Mouse (Mus musculus): Measurements from ENCODE around the gene Ndel1.

The Ndel1 gene

DNA sequence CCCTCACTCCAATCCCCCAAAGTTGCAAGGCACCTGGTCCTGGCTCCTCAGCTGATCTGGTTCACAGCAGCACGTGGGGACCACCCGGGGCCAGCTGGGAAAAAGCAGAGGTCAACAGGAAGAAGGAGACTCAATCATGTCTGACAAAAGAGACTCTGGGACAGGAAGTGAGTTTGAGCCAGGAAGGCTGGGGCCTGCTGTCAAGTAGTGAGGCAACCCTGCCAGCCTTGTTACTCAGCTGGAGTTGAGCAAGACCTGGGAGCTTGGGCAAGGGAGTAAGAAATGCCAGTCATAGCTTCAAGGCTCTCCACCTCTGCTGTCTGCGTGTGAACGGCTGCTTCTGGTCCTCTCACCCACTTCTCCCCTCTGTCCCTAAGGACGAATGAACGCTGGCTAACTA is at the start of gene Ndel1:
Gene Ndel1 (minus strand): TSS at position 111 of the 400 bp plus-strand sequence.
- no peak for DNase-seq (ENCODE audit: low spot score)

DNA sequence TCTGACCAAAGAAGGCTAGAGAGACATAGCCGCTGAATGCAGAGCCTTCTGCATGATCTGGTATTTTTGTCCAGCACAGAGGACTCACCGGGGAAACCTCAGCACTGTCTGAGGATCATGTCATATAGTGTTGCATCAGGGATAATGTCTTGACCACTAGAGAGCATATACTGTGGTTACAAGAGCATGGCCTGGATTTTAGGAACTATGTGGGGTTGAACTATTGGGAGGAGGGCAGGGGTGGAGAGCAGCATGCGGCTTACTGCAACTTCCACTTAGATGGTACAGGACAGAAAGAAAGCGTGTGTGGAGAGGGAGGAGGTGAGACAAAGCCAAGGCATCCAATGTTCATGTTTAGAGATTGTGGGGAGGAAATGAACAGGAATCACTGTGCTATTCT is 42.9 kb upstream of the Ndel1 start:
- no peak for DNase-seq (ENCODE audit: low spot score)

- DNase-seq (ENCODE audit: low spot score), result no peak
Measured at GRCm38 (mm10) chr11:68911531-68912177, 40.0 kb upstream of the Ndel1 start.

DNA sequence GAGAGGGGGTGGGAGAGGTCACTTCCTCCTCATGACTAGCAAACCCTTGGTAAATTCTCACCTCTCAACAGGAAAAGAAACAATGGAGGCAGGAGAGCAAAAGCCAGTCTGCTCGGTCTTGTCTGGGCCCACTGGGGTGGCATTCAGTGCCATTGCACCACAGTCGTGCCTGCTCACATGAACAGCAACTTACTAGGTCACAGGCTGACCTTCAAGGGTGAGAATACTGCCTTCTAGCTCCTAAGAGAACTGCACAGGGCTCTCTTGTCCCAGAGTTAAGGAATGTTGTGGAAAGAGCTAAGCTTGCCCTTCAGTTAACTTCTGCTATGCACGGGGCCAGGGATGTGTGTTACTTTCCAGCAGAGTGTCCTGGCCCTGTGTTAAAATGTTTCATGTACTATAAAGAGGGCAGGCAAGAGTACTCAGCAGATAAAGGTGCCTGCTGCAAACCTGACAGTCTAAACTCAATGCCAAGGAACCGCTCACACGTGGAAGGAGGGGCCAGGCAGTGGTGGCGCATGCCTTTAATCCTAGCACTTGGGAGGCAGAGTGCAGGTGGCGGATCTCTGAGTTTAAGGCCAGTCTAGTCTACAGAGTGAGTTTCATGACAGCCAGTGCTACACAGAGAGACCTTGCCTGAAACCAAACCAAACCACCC is 37.3 kb upstream of the Ndel1 start:
- no peak for DNase-seq (ENCODE audit: low spot score)

DNA sequence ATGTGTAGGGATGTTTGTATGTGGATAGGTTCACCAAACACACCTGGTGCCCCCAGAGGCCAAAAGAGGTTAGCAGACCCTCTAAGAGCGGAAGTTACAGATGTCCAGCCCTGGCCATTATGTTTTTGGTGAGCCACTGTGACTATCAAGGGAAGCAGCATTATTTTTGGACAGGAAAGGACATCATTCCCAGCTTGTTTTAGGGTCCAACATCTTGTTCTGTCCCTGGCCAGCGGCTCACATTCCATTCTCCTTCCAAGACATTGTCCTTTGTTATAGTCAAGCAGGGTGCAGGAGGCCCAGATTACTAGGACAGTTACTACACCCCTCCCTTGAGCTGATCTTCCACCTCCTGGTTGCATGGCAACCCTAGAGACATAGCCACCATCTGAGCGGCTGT is 35.6 kb upstream of the Ndel1 start:
- no peak for DNase-seq (ENCODE audit: low spot score)

DNA sequence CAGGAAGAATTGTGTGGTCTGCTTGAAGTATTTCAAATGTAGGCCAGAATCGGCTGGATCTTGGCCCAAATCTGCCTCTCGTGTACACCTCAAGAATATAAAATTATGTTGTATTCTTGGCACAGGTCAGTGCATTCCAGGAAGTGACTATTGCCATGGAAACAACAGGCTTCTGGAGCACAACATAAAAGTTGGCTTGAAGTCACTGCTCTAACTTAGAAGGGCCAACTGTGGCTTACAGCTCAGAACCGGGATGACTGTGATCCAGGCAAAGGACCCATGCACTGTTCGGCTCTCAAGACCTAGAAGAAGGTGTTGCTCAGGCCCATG is 34.8 kb upstream of the Ndel1 start:
- no peak for DNase-seq (ENCODE audit: low spot score)

- DNase-seq (ENCODE audit: low spot score), result no peak
Measured at GRCm38 (mm10) chr11:68905665-68906460, 34.2 kb upstream of the Ndel1 start.

DNA sequence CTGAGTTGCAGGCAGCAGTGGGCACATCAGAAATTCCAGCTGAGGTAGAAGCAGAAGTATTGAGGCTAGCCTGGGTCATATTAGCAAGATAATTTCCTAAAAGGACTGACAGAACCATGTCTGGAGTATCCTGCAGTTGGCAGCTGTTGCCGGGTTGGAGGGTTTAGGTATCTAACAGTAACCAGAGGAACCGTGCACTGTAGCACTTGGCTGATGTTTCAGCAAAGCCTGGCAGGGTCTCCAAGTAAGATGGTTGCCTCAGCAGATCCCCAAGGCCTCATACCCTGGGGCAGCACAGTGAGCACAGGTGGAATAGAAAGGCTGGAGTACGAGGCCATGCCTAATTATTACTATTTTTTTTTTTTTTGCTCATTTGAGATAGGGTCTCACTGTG is 33.5 kb upstream of the Ndel1 start:
- DNase-seq (ENCODE audit: low spot score), result no peak

- peak; percentile 55 for DNase-seq (ENCODE audit: low spot score)
Measured at GRCm38 (mm10) chr11:68904375-68905137, 32.9 kb upstream of the Ndel1 start.

DNA sequence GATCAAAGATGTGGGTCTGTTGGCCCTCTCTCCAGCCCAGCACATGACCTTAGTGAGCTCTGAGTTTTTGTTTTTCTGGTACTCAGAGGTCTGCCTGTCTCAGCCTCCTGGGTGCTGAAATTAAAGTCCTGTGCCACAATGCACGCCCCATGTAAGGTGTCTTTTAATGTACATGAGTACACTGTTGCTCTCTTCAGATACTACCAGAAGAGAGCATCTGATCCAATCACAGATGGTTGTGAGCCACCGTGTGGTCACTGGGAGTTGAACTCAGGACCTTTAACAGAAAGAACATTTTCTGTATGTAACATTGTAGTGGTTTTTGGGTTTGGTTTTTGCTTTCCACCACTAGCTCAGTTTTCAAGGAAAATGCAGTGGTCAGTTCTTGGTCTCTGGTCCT is 32.1 kb upstream of the Ndel1 start:
- DNase-seq (ENCODE audit: low spot score), result no peak

DNA sequence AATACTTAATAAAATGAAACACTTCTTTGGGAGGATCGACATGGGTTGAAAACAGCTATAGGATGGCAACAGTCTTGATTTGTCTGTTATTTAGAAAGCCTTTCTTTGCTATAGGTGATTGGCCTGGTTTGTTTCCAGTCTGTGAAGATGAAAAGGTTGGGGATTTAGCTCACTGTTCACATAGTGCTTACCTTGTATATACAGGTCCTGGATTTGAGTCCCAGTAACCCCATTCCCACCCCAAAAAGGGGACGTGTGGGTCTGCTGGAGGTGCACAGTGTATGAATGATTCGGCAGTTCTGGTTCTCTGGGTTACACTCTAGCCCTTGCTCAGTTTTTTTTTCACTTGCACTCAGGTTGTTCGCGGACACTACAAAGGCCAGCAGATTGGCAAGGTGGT is 31.2 kb upstream of the Ndel1 start:
- no peak for DNase-seq (ENCODE audit: low spot score)

DNA sequence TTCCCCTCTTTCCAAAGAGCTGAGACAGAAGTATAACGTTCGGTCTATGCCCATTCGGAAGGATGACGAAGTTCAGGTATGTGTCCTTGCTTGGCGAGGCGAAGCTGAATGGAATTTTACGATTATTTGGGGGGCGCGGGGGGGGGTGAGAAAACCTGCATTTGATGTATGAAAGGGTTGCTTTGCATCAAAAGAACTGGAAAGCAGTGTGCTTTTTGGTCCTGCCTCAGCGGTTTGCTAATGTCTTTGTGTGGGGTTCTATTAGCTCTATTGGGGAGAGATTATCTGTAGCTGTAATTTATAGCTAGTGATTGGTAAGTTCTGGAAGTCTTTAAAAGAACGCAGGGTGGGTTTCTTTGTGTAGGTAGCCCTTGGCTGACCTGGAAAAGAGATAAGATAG is 30.7 kb upstream of the Ndel1 start:
- DNase-seq (ENCODE audit: low spot score), result no peak

DNA sequence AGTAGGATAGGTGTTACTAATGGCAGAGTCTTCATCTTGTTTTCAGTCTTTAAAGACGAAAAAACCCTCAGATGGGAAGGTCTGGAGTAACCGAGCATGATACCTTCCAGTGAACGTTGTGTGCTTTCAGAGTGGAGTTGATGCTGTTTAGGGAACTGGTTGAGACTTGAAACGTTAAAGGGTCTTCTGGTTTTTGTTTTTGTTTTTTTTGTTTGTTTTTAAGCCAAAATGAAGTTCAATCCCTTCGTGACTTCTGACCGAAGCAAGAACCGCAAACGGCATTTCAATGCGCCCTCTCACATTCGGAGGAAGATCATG is 30.3 kb upstream of the Ndel1 start:
- no peak for DNase-seq (ENCODE audit: low spot score)

GRCm38 (mm10) chr11:68901351-68902046 is 29.8 kb upstream of the Ndel1 start, which contains the start of gene Rpl26:
TSS of gene Rpl26 (plus strand) at chr11:68901583.
- peak; percentile 92 for DNase-seq (ENCODE audit: low spot score)

- DNase-seq (ENCODE audit: low spot score), result no peak
Measured at GRCm38 (mm10) chr11:68900519-68901350, 29.1 kb upstream of the Ndel1 start.

DNA sequence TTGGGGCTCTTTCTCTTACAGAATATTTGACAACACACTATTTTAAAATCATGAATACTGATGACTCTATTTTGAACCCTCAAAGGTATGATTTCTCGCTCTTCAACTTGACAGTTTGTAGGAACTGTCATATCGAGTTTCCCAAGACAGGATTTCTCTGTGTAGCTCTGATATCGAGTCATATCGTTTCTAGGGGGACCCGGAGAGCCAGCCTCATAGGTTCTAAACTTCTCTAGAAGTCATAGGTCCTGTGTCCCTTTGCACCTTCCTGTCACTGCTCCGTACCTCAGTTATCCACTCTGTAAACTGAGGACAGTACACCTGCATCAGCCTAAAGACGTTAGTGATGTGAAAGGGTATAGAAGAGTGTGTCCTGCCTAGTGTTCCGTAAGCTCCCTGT is 28.2 kb upstream of the Ndel1 start:
- DNase-seq (ENCODE audit: low spot score), result no peak

DNA sequence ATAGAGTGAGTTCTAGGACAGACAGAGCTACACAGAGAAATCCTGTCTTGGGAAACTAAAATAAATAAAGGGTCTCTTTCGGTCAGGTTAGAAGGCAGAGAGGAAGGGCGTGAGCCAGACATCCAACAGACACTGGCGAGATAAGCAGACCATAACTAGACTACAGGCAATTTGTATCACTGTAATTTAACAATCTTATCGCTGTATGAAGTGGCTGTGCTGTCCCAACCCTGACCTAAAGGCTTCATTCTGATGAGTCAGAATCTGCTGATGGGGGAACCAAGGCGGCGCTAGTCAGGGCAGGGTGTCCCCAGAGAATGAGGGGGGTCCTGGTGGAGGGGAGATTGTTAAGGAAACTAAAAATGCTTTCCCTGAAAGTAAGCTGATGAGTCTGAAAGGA is 27.1 kb upstream of the Ndel1 start:
- no peak for DNase-seq (ENCODE audit: low spot score)

DNA sequence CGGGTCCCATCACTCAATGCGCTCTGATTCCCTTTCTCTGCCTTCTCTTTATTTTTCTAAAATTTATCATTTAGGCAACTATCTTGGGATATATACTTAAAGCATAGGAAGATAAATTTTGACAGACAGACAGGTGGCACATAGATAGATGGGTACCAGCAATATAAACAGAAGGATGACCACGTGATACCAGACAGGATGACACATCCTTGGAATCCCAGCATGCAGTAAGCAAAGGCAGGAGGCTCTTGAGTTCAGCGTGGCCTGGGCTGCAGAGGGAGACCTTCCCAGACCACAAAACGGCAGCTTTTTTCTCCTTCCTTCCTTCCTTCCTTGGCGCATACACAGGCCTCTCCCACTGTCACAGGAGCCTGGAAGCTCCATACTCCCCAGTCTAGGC is 26.2 kb upstream of the Ndel1 start:
- DNase-seq (ENCODE audit: low spot score), result no peak

GRCm38 (mm10) chr11:68897120-68897519 is 25.5 kb upstream of the Ndel1 start:
- no peak for DNase-seq (ENCODE audit: low spot score)

DNA sequence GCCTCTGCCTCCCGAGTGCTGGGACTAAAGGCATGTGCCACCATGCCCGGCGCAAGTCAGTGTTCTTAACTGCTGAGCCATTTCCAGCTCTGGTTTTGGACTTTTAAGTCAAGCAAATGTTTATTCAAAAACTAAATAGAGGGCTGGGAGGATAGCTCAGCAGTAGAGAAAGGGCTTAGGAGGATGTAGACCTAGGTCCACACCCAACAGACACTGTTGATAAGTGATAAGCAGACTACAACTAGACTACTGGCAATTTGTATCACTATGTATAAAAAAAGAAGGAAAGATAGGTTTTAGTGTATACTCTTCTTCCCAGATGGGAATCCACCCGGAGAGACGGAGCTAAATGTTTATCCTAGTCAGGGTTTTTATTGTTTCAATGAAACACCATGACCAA is 24.6 kb upstream of the Ndel1 start:
- no peak for DNase-seq (ENCODE audit: low spot score)

DNA sequence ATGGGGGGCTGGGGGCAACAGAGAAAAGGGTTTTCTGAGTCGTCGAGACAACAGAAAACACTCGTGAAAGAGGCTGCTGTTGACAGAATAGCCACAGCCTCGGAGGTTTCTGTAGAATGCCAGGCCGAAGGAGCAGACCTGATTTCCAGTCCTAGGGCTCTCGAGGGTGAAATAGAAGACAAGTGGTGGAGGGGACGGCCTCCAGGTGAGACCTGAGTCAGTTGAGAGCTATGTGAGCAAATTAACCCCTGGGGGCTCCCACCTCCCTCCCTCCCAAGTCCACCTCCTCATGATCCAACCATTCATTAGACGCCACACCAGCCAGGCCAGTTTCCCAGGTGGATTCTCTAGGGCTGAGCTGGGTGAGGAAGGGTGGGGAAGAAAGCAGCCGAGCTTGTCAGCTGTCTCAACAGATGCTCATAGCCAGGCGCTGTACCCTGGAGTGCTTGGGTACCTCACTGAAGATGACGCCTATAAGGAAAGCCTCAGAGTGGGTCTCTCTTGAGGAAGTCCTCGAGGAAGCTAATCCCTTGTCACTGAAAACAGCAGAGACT is 22.3 kb upstream of the Ndel1 start:
- DNase-seq (ENCODE audit: low spot score), result no peak

Measured in ovary, postnatal 10 days (tissue).